Mouse (Mus musculus) adrenal gland, postnatal 36 days (tissue): ENCODE data around the gene Capn8. TPM values are rescaled to one million over a fixed set of nuclear protein-coding genes. Genes with fewer than 3 reads are reported as not detected.

Experiments
- DNase-seq, 2 experiments: peaks; one replicate each; pipeline ENCODE4 v3.0.0; 2021; ENCODE audit warnings: mixed read lengths in 1 of 2
- total RNA-seq, 2 experiments: library from RNA; stranded (reverse); gene quantifications; 2 replicates each; pipeline ENCODE4 v1.2.3; 2021

The Capn8 gene
- total RNA-seq, 2 experiments from 2014 or later = 0.13 TPM; not detected in 1

DNA sequence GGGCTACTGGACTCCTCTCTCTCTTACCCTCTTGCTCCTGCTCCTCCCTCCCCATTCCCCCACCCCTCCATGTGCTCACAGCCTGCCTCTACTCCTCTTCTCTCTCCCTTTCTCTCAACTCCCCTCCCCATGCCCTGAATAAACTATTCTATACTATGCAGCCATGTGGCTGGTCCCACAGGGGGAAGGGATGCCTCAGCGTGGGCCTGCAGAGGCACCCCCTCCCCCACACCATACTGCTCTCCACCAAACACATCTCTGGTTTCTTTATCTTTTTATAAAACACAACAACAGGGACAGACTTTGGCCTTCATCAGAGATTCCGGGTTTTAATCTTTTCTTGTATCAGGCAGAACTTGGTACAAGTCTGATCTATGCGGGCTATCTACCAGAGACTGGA is 114.4 kb downstream of the Capn8 start:
- no peak for DNase-seq

DNA sequence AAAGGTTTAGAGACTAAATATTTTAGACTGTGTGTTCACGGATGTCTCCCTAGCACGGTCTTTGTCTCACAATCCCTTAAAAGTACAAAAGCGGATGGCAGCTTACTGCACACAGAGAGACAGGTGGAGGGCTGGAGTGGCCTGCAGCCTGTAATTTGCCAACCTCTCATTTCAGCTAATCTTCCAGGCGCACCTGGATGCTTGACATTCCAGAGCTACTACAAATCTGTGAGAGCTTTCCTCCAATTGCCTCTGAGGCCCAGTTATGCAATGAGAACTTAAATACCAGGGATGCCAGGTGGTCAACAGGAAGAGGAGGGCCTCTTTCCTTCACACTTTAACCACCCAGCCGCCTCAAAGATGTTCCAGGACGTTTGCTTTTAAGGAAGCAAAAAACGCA is 114.8 kb downstream of the Capn8 start:
- DNase-seq = no peak

Other genes starting within 250 kb of the Capn8 start
- gene Fbxo28, start 223.4 kb upstream of the Capn8 start, total RNA-seq = 10 to 100 TPM; 34.5 to 44.1 TPM
- 10 to 100 TPM; 19.9 to 20.2 TPM for gene Trp53bp2, start 155.8 kb upstream of the Capn8 start, total RNA-seq
- 10 to 100 TPM; 67.0 to 88.1 TPM for gene Capn2, start 47.4 kb upstream of the Capn8 start, total RNA-seq
- not detected for gene Ccdc185, start 184.2 kb downstream of the Capn8 start, total RNA-seq
- gene Susd4, start 198.9 kb downstream of the Capn8 start, total RNA-seq = 1 to 10 TPM; 2.2 to 4.1 TPM